Mouse (Mus musculus) stomach, postnatal 0 days (tissue): ENCODE data around the gene Tsr3. TPM values are rescaled to one million over a fixed set of nuclear protein-coding genes. Genes with fewer than 3 reads are reported as not detected.
A peak's percentile ranks its signal among the peaks of the same experiment; 100 is the strongest.

Experiments
- ATAC-seq: fragments of 200-750 bp; cut with Nextera tagmentation; 2 replicates; pipeline ENCODE4 v1.8.0; 2017; ENCODE audit not compliant: low FRiP score, low TSS enrichment
- DNase-seq: peaks from one replicate; pipeline ENCODE4 v3.0.0-alpha.2; 2016; ENCODE audit warnings: low spot score
- H3K27ac ChIP-seq: fragments of 300-500 bp; sonication (generic); replicated peaks from 2 replicates; pipeline ENCODE4 v1.5.1; 2014; ENCODE audit warnings: mild to moderate bottlenecking, control low read depth
- H3K27me3 ChIP-seq: fragments of 300-500 bp; sonication (generic); 2 replicates; pipeline ENCODE4 v1.6.1; 2014; ENCODE audit warnings: low read length; ENCODE audit not compliant: control insufficient read depth, insufficient read depth
- H3K36me3 ChIP-seq: fragments of 300-500 bp; sonication (generic); 2 replicates; pipeline ENCODE4 v1.6.1; 2014; ENCODE audit warnings: low read length, mixed read lengths; ENCODE audit not compliant: control insufficient read depth, insufficient read depth
- H3K4me1 ChIP-seq: fragments of 300-500 bp; sonication (generic); replicated peaks from 2 replicates; pipeline ENCODE4 v1.6.1; 2014; ENCODE audit warnings: antibody characterized with exemption; ENCODE audit not compliant: control insufficient read depth, insufficient read depth
- H3K4me2 ChIP-seq: fragments of 300-500 bp; sonication (generic); replicated peaks from 2 replicates; pipeline ENCODE4 v1.6.1; 2014; ENCODE audit warnings: low read depth, mild to moderate bottlenecking, control low read depth, moderate library complexity
- H3K4me3 ChIP-seq: fragments of 300-500 bp; sonication (generic); 2 replicates; pipeline ENCODE4 v1.5.1; 2014; ENCODE audit warnings: low read depth, low read length, control low read depth
- H3K9ac ChIP-seq: fragments of 300-500 bp; sonication (generic); 2 replicates; pipeline ENCODE4 v1.6.1; 2014; ENCODE audit warnings: mild to moderate bottlenecking, low read length, control low read depth, mixed read lengths
- H3K9me3 ChIP-seq: fragments of 300-500 bp; sonication (generic); 2 replicates; pipeline ENCODE4 v1.6.1; 2016; ENCODE audit warnings: low read length; ENCODE audit not compliant: control insufficient read depth
- CTCF ChIP-seq: IDR thresholded peaks from 2 replicates; pipeline ENCODE4 v1.5.1; 2016; ENCODE audit warnings: antibody characterized with exemption, low read depth, mild to moderate bottlenecking, moderate library complexity
- EP300 ChIP-seq: optimal IDR thresholded peaks from 2 replicates; pipeline ENCODE3; 2016; ENCODE audit warnings: antibody characterized with exemption
- WGBS: fragments of 180-500 bp; shearing (Covaris S2); extraction: QIAGEN DNeasy Blood & Tissue Kit; methylation state at CpG from one replicate; pipeline ENCODE4 v1.1.7; 2014; 5-methylcytosine and 5-hydroxymethylcytosine counted together
- polyA plus RNA-seq: library from polyadenylated mRNA; unstranded; fragments of >200 nt; fragmentation: Nextera tagmentation; extraction: Ambion mirVana; gene quantifications from 2 replicates; pipeline ENCODE4 v1.2.1, GENCODE M21; 2015

The Tsr3 gene
- polyA plus RNA-seq, 1 experiment from 2014 or later: 31.3 TPM

DNA sequence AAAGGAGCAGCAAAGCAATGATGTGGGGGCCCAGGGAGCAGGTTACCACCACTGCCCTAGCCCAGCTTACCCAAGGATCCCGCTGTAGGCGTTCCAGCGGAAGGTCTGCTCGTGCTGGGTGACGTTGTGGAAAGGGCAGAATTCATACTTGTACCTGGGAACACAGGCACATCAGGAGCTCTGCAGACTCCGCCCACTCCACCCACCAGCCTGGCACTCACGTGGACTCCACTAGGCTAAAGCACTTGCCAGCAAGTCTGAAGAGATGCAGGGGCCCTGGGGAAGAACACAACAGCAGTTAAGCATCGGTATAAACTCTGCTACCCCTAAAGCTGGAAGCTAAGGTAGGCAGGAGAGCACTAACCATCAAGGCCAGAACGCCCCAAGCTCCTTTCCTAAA is 4.3 kb upstream of the Tsr3 start:
- no peaks in the 10 kb centered on the region for H3K9me3 ChIP-seq
- TF ChIP-seq CTCF: no peak
- TF ChIP-seq EP300: no peak
- 81% methylated on average over 9 of the region's 9 CpGs for WGBS
- H3K4me1 ChIP-seq: peaks cover under 1% of the 10 kb centered on the region; the same call in 1 of the 2 replicates
- no peak overlapping the region for H3K27ac ChIP-seq
- DNase-seq: no peak
- no peak overlapping the region for H3K9ac ChIP-seq
- no peaks in the 10 kb centered on the region for H3K27me3 ChIP-seq
- H3K4me2 ChIP-seq: no peak overlapping the region
- peaks cover 4% of the 10 kb centered on the region for H3K36me3 ChIP-seq
- no peak for ATAC-seq
- H3K4me3 ChIP-seq: no peak overlapping the region

- DNase-seq: no peak
- whole genome bisulfite sequencing: 88% methylated on average over 11 of the region's 11 CpGs
- H3K4me1 ChIP-seq: peaks cover 4% of the 10 kb centered on the region; the same call in 1 of the 2 replicates
Observed at GRCm38 (mm10) chr17:25243131-25243780, 3.3 kb downstream of the Tsr3 start.

GRCm38 (mm10) chr17:25244239-25244638 is 4.3 kb downstream of the Tsr3 start:
- peaks cover 4% of the 10 kb centered on the region; the same call in 1 of the 2 replicates for H3K4me1 ChIP-seq
- H3K4me3 ChIP-seq: no peak overlapping the region
- 63% methylated on average over 16 of the region's 16 CpGs for WGBS
- ATAC-seq (no peak), DNase-seq (no peak)
- no peak overlapping the region for H3K27ac ChIP-seq
- H3K27me3 ChIP-seq: no peaks in the 10 kb centered on the region
- no peak overlapping the region for H3K9ac ChIP-seq
- H3K36me3 ChIP-seq: peaks cover 3% of the 10 kb centered on the region
- no peak overlapping the region for H3K4me2 ChIP-seq
- H3K9me3 ChIP-seq: no peaks in the 10 kb centered on the region
- TF ChIP-seq EP300: no peak
- peak; percentile 43; the same call in 1 of the 2 replicates for TF ChIP-seq CTCF

More at GRCm38 (mm10) chr17:25243131-25243780, 3.3 kb downstream of the Tsr3 start:
- no peaks in the 10 kb centered on the region for H3K9me3 ChIP-seq
- TF ChIP-seq CTCF (peak; percentile 48), EP300 (no peak)
- H3K4me3 ChIP-seq: no peak overlapping the region
- no peak overlapping the region for H3K4me2 ChIP-seq
- no peak overlapping the region for H3K27ac ChIP-seq
- H3K9ac ChIP-seq: no peak overlapping the region
- H3K36me3 ChIP-seq: peaks cover 3% of the 10 kb centered on the region
- H3K27me3 ChIP-seq: no peaks in the 10 kb centered on the region
- ATAC-seq: no peak

DNA sequence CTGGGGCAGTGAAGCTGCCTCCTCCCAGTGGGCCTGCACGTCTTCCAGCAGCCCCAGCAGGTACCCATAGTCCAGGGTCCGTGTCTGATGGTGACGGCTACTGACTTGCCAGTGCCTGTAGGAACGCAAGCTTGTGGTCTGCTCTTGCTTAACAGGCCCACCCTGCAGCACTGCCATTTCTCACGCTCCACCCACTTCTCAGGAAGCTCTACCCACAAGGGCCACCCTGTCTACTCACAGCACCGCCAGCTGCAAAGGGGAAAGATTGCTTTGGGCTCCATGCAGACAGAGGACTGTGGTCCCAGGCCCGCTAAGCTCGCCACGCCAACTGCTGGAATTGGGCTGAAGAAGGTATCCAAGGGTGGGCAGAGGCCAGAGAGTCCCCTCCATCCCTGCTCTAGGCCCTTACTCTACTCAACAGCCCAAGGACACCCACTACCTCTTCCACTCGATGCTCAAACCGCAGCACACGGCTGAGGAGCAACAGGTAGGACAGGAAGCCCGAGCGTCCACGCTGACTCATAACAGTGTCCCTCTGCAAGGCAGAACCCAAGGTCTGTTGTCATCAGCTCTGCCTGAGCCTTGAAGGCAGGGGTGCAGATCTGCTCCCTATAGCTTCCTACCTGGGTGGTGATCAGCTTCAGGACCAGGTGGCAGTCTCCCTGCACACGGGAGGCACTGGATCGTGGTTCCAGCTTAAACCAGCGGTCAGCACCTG is 8.2 kb downstream of the Tsr3 start:
- Histone ChIP-seq H3K9ac (no peak overlapping the region), H3K27me3 (no peaks in the 10 kb centered on the region), H3K4me3 (no peak overlapping the region), H3K9me3 (no peaks in the 10 kb centered on the region), H3K4me2 (no peak overlapping the region), H3K27ac (no peak overlapping the region), H3K36me3 (no peaks in the 10 kb centered on the region; the same call in 1 of the 2 replicates), H3K4me1 (no peaks in the 10 kb centered on the region)
- ATAC-seq (no peak), DNase-seq (no peak)
- 71% methylated on average over 18 of the region's 18 CpGs for WGBS
- TF ChIP-seq CTCF (no peak), EP300 (no peak)

GRCm38 (mm10) chr17:25250181-25250835 is 10.3 kb downstream of the Tsr3 start:
- 84% methylated on average over 8 of the region's 8 CpGs for WGBS
- Histone ChIP-seq H3K9ac (no peak overlapping the region), H3K4me3 (no peak overlapping the region), H3K4me2 (no peak overlapping the region), H3K27ac (no peak overlapping the region), H3K27me3 (no peaks in the 10 kb centered on the region), H3K9me3 (no peaks in the 10 kb centered on the region), H3K36me3 (no peaks in the 10 kb centered on the region), H3K4me1 (no peaks in the 10 kb centered on the region)
- TF ChIP-seq EP300 (no peak), CTCF (no peak)
- DNase-seq (no peak), ATAC-seq (no peak)
